Mouse (Mus musculus) brain, adult 2 months (tissue): ENCODE measurements around the gene Pam16.

Experiments used
- DNase-seq: peaks from one replicate; pipeline ENCODE4 v3.0.0; 2011; ENCODE audit warnings: low read depth, low spot score

Gene Pam16

GRCm38 (mm10) chr16:4624481-4625110 is at the start of gene Pam16:
TSS of gene Pam16 (minus strand) at chr16:4624988.
- DNase-seq: peak; percentile 95

DNA sequence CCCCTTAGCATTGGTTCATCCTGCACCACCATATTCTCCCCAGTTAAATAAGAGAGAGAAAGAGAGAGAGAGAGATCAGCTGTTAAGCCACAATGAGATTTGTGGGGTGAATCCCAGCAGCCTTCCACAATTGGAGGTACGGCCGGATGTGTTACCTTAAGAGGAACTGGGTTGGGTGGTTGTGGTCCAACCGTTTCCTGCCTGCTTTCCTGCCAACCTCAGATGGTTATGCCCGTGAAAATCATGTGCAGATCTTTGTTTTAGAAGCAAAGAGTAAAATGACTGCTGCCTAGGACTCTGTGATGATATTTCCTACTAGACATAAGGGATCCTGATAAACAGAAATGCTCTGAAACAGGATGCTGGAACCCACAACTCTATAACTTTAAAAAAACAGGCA is 49.3 kb upstream of the Pam16 start:
- no peak for DNase-seq

DNA sequence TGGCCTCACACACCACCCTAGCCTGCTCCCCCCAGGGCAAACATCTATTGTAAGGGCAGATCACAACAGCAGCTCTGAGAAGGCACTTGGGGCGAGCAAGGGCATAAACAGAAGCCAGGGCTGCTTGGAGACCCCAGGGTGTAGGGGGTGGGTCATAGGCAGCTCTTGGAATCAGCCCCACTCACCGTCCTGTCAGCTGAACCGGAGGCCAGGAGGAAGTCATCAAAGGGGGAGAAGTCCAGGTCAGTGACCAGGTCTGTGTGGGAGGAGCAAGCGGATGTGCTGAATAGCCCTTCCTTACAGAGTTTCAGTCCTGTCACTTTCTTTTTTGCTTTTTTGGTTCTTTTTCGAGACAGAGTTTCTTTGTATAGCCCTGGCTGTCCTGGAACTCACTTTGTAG is 45.5 kb upstream of the Pam16 start:
- DNase-seq: no peak

GRCm38 (mm10) chr16:4667190-4667808 is 42.5 kb upstream of the Pam16 start:
- peak; percentile 94 for DNase-seq

DNA sequence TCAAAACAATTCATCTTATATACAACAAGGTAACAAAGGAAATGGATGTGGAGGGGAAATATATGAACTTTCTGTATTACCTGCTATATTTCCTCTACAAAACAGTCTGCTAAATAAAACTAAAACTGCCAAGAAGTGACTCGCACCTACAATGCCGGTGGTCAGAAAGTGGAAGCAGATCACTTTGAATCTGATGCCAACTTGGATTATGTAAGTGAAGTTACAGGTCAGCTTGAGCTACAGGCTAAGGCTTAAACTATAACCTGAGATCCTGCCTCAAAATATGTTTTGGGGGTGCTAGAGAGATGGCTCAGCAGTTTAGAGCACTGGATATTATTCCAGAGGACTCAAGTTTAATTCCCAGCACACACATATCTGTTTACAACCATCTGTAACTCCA is 40.9 kb upstream of the Pam16 start:
- DNase-seq: no peak

- DNase-seq: no peak
These were observed 39.0 kb upstream of the Pam16 start for GRCm38 (mm10) chr16:4663806-4664205.

GRCm38 (mm10) chr16:4661605-4662004 is 36.8 kb upstream of the Pam16 start:
- DNase-seq: no peak

DNA sequence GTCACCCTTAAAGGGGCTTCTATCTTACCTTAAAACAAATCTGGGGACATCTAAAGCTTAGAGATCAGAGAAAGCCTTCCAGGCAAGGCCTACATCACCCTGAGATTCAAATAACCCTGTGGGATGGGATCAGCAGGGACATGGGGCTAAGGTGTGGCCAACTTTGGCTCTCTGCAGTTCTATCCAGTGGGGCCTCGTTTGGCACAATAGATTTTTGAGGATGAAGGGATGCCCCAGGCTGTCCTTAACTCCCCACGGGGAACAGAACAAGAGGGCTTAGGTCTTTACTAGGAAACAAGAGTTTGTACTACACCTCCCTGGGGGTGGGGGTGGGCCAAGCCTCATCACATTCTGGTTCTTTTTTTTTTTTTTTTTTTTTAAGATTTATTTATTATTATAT is 34.5 kb upstream of the Pam16 start:
- DNase-seq: no peak

DNA sequence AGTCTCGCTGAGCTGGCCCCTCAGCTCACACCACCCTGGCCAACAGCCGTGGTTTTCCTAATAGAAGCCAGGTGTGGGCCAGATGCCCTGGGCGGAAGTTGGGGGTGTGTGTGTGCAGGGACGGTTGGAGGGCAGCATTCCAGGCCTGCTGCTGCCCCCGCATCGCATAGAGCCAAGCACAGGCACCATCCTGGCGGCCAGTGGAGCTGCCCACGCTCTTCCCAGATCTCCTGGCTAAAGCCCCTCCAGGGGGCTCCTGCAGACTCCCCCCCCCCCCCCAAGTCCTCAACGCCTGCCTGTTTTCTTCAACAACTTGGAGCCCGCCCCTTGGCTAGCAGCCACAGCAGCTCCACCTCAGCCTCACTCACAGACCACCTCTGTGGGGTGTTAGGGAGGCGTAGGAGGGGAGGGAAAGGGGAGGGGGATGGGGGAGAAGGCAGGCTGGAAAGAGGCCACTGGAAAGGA is 34.0 kb upstream of the Pam16 start:
- peak; percentile 55 for DNase-seq

- peak; percentile 31 for DNase-seq
These were observed 31.8 kb upstream of the Pam16 start for GRCm38 (mm10) chr16:4656571-4657081.

DNA sequence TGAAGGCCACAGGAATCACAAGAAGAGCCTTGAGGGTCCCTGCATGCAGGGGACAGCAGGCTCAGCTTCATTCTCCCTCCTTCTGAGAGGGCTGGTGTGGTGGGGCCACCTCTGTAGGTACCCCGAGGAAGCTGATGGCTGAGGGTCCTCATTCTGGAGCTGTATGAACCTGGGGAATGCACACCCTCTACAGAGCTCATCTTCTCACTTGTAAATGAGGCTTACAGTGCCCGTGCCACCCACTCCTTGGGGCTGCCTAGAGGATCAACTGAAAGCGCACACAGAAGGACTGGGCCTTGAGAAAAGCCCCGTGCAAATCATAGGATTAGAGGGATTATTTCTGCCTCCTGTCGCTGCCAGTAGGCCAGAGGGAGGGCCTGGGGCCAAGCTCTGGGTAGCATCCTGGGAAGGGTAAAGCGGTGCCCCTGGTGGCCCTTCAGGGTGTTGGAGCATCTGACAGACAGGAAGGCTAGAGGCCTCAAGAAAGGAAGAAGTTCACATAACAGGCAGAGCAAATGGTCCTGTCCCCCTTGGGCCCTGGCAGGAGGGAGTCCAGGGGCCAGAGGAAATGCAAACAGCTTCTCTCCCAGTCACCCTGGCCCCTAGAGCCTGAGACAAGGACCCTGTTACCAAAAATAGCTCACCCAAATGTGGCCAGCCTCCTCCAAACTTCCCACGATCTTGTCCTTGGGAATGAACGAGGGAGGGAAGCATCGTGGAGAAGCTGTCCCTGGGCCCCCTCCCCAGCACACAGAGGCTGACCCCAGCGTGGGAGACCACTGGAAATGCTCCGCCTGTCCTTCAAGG is 31.2 kb upstream of the Pam16 start:
- peak; percentile 32 for DNase-seq

- DNase-seq: peak; percentile 61
These were observed 30.5 kb upstream of the Pam16 start for GRCm38 (mm10) chr16:4655251-4655734.

- DNase-seq: peak; percentile 31
These were observed 29.9 kb upstream of the Pam16 start for GRCm38 (mm10) chr16:4654706-4655105.

GRCm38 (mm10) chr16:4652707-4653416 is 28.1 kb upstream of the Pam16 start:
- DNase-seq: peak; percentile 92

GRCm38 (mm10) chr16:4651624-4652023 is 26.8 kb upstream of the Pam16 start:
- DNase-seq: no peak

- no peak for DNase-seq
These were observed 26.3 kb upstream of the Pam16 start for GRCm38 (mm10) chr16:4651081-4651480.

GRCm38 (mm10) chr16:4650161-4650560 is 25.4 kb upstream of the Pam16 start:
- no peak for DNase-seq

- DNase-seq: no peak
These were observed 24.9 kb upstream of the Pam16 start for GRCm38 (mm10) chr16:4649692-4650091.

- DNase-seq: no peak
These were observed 24.4 kb upstream of the Pam16 start for GRCm38 (mm10) chr16:4649211-4649610.

GRCm38 (mm10) chr16:4648416-4649023 is 23.7 kb upstream of the Pam16 start:
- DNase-seq: no peak

GRCm38 (mm10) chr16:4647651-4648141 is 22.9 kb upstream of the Pam16 start:
- DNase-seq: peak; percentile 35
